Mouse (Mus musculus) lung, adult 2 months (tissue): ENCODE data around the gene Nt5dc3.

Source experiments
- CTCF ChIP-seq: fragments of 200-500 bp; IDR thresholded peaks from 2 replicates; pipeline ENCODE4 v1.5.1; 2011; ENCODE audit warnings: mild to moderate bottlenecking, low read length, control low read depth; ENCODE audit not compliant: insufficient read depth
- POLR2A ChIP-seq: fragments of 200-500 bp; IDR thresholded peaks from 2 replicates; pipeline ENCODE4 v1.6.1; 2011; ENCODE audit warnings: low read depth, mild to moderate bottlenecking, control low read depth, low read length, borderline replicate concordance; ENCODE audit errors: extremely low read depth

DNA sequence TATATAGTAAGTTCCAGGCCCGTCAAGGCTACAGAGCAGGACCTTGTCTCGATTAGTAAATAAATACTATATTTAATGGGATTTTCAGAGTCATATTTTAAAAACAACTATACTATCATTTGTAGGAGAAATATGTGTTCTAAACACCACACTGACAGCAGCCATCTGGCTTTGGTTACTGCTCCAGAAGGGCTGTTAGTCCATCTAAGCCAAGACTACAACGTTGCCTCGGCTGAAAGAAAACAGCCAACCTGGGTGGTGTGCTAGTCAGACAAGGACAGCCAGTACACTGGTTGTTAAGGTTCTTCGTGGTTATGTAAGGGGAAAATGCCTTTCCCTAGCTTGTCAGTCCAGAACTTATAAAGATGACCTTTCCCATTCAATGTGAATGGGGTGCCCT, 63.9 kb downstream of the Nt5dc3 start:
- no peak for TF ChIP-seq CTCF
- no peak for TF ChIP-seq POLR2A
